Mouse (Mus musculus) induced T-regulatory cell, adult 2 months (primary cell): ENCODE data around the gene Serp2.

Experiments
- DNase-seq: peaks from one replicate; pipeline ENCODE4 v3.0.0-alpha.2; 2012; ENCODE audit warnings: low read depth

Serp2 gene

DNA sequence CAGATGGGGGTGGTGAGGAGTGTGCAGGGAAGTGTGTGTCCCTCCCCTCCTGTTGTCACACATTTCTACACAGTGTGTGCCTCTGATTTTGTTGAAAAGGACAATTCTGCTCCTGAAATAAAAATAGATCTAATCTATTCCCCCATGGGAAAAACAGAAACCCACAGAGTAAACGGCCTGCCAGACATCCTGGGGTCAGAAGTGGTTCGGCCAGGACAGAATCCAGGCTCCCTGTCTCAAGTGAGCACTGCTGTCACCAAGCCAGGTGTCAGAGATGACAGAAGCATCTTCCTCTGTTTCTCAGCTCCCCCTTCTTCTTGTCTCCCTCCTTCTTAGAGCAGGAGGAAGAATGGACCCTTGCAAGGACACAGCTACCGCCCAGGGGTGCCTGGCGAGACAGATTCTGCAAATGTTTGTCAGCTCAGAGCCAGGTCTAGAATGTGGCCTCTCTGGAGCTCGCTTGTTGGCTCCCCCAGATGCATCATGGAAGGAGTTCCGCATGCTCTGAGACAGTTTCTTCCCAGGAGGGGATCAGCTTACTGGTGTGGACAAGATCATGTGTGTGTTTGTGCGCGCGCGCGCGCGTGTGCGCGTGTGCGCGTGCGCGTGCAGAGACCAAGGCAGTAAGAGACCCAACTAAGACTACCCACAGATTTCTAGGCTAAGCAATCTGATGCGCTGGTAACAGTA, 29.5 kb downstream of the Serp2 start:
- no peak for DNase-seq

DNA sequence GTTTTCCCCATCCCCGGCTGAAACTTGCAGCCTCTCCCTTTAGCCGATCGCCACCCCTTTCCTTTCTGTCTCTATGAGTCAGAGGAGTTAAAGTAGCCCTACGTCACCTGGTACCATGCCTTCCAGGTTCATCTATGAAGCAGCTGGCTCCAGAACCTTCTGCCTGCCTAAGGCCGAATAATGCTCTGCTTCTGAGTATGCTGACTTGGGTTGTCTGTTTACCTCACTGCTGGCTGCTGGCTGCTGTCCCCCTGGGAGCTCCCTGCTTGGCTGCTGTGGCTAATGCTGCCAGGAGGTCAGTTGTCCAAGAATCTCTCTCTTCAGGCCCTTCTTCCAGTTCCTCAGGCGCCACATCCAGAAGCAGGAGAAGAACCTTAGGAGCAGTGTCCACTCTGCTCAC, 30.2 kb downstream of the Serp2 start:
- no peak for DNase-seq

DNA sequence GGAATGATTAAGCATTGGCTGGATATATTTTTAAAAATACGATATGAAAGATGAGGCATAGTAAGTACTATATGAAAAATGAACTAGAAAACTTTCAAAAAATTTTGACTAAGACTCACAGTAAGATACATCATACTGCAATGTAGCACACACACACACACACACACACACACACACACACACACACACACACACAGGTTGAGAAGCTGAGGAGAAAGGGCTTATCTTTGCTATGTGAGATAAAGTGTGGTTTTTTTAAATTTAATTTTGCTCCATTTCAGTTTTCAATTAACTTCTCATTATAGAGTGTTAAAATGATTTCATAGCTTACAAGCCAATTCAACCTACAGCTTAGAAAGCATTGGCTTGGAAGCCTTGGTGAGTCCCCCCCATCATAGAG, 33.3 kb downstream of the Serp2 start:
- no peak for DNase-seq

DNA sequence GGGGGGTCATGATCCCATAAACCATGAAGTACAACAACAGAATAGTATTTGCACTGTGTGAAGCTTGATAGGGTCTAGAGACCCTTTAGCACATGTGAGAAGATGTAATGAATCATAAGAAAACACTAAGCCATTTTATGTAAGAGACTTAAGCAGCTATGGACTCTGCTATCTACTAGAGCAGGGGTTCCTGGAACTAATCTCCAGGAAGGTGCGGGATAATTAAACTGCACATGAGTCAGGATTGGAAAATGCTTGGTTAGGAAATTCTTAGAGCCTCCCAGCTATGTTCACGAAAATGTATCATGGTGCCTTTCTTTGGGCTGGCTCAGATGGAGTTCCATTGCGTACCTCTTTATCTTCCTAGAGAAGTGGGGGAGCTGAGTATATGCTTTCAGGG, 35.4 kb downstream of the Serp2 start:
- no peak for DNase-seq

DNA sequence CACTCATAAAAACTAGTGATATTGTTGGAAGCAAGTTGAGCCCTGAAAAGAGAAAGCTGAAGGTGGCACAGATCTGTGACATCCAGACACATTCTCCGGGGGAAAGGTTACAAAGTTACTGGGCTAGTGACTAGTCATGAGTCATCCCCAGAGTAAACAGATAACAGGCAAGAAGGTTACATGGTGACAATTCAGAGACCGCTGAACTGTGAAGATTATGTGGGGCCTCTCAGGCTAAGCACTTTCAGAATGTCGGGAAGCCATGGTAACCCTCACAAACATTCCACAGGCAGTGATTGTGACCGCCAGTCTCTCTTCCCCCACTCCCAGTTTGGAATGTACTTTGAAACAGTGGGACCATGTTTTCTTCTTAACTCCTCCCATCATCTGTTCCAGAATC, 36.1 kb downstream of the Serp2 start:
- DNase-seq, result no peak

DNA sequence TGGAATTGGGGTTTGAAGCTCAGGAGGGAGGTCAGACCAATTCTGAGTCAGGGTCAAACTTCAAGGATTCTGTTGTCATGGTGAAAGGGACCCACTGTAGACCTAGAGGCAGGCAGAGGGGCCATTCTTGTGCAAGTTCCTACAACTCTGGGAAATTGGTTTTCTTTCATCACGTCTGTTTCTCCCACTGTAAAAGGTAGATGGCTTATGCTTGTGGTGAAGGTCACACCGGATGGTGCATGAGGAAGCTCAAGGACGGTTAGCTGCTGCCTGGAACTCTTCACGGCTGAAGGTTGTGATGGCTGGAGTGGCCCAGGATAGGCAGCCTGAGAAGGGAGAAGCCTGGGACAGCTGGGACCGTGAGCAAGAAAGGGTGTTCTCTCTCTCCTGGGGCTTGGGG, 38.5 kb downstream of the Serp2 start:
- DNase-seq, result no peak

DNA sequence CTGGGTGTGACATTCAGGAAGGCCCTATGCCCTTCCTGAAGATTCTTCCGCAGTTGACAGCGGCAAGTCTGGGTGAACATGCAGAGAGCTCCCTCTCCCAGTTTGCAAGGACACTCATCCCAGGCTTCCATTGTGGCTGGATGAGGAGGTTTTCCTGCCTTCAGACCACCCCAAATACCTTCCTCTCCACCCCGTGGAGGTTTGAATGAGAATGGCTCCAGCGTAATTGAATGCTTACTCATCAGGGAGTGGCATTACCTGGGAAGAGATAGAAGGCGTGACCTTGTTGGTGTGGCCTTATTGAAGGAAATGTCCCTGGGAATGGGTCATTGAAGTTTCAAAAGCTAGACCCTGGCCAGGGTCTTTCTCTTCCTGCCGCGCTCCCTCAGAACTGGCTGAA, 41.1 kb downstream of the Serp2 start:
- no peak for DNase-seq

DNA sequence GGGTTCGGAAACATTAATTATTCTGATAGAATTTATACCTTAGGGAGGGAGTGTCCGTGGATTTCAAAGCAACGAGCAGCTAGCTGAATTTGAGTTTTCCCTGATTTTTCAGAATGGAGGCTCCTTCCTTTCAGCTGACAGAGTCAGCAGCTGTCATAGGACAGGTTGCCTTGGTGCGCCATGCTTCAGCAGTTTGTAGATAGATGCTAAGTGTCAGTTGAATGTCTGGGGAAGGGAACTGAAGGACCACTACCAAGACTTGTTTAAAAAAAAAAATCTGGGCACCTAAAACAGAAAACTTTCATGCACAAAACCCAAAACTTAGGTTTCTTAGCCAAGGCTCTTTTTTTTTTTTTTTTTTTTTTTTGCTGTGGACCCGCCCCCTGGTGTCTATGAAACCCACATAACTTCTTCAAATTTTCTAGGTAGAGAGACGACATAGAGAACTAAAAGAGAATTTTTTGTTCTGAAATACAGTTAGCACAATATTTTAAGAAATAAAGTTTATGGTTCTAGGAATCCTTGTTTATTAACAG, 42.6 kb downstream of the Serp2 start:
- DNase-seq, result no peak

DNA sequence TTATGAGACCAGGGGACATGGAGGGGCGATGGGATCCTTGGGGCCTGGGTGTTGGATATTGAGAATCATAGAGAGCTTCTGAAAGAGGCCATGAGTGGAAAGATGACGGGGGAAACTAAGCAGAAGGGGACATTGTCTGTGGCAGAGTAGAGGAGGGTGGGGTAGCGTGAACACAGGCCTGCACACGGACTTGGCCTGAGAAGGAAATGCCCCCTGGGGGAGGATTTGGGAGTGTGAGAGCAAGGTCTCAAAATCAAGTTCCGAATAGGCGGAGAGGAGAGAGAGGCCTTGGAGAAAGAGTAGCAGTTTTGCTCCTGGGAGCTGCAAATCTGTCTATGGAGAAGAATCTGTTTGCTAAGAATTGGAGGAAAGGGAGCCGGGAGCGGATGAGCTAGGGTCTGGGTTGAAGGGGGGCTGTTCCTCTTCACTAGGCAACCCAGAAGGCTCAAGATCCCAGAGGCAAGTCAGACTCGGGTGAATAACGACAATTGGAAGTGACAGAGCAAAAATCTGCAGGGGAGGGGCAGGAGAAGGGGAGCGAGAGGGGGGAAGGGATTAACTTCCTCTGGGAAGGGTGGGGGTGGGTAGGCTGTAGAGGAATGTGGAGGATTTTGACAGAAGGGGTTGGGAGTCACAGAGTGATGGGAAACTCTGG, 43.2 kb downstream of the Serp2 start:
- no peak for DNase-seq

DNA sequence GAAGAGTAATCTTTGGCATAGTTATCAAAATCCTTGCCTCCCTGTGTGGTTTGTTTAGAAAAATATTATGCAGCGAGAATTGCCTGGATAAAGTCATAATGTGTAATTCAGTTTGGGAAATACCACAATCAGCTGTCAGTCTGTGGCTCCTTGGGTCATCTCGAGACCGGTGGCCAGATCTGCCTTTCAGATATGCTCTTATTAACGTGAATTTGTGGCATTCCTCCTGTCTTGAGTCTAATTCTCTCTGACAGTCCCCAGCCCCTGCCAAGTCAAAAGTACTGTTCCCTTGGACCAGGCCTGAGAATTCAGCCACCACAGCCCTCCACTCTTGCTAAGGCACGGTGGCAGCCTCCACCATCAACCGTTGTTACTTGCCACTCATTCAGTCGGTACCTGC, 44.7 kb downstream of the Serp2 start:
- no peak for DNase-seq

DNA sequence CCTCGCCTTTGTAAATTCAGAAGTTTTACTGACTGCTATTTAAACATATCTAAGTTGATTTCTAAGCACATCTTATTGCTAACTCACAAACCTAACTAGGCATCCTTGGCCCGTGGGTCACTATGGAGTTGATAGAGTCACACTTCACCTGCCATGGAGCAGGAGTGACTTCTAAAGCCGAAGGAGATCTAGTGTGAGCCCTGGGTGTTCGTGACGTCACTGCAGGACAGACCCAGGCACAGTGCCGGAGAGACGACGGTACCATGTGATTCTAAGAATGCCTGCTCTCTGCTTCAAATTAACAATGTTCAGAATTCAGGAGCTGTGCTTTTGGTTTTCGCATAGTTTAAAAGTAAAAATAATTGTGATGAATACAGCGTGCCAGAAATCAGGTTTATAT, 48.0 kb downstream of the Serp2 start:
- DNase-seq, result no peak

DNA sequence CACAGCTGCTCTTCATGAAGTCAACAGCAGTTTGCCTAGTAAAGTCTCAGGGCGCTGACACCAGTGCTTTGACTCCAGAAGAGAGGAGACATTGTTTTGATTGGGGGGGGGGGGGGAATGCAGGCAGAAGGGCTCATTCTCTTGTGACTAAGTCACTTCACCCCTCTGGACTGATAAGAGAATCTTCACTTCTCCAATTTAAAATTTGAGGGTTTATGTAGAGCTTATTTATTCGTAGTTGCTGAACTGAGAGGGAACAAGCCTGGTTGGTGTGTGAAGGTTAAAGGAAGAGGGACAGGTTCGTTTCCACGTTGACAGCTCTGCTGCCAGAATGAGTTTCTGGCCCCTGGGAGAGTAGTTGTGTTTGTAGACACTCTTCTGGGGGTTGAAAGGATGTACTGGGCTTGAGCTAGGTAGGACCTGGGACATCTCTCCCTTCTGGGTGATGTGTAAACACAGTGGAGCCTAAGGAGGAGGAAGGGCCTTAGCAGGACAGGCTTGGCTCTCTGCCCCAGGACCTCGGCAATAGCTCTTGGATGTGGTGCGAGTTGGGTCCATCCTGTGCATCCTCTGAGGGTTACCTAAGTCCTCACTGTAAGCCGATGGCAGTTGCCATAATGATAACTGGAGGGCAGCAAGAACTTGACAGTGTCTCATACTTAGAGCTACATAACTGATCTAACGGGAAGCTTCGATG, 48.7 kb downstream of the Serp2 start:
- no peak for DNase-seq

DNA sequence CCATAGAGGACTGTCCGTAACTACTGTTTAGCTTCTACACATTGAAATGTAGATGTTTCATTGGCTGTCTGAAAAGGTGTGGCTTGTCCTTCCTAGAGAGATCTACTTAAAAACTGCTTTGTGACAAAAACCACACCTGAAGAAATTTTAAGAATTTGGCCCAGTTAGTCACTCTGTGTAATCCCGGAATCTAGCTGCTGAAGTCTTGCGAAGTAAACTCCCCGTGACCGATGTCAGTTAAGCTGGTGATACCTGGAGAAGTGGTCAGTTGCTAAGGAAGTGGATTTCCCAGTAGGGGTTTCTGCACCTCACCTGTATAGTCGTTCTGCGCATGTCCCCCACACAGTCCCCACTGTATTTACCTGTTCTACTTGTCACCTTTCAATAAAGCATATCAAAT, 49.3 kb downstream of the Serp2 start:
- no peak for DNase-seq

DNA sequence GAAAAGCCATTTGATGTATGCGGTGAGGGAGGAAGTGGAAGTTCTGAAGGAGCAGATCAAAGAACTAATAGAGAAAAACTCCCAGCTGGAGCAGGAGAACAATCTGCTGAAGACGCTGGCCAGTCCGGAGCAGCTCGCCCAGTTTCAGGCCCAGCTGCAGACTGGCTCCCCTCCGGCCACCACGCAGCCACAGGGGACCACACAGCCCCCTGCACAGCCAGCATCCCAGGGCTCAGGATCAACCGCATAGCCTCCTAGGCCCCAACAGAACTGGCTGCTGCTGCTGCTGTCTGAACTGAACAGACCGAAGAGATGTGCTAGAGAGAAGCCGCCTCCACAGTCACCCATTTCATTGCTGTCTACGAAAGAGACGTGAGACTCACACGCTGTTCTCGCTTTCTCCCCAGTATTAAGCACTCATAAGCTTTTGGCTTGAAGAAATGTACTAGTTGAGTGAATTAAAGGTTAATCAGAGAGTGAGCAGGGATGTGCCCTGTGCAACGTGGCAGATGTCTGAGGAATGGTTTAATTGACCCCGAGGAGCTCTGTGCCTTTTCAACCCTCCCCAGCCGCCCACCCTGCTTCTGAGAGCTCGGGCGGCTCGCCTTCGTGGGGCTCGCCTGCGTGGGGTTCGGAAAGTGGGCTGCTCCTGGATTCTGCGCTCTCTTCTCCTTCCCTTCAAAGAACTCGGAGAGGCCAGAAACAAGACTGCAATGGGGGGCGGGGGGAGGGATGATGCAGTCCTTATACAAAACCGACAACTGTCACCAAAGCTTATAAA, 50.1 kb downstream of the Serp2 start:
- no peak for DNase-seq

DNA sequence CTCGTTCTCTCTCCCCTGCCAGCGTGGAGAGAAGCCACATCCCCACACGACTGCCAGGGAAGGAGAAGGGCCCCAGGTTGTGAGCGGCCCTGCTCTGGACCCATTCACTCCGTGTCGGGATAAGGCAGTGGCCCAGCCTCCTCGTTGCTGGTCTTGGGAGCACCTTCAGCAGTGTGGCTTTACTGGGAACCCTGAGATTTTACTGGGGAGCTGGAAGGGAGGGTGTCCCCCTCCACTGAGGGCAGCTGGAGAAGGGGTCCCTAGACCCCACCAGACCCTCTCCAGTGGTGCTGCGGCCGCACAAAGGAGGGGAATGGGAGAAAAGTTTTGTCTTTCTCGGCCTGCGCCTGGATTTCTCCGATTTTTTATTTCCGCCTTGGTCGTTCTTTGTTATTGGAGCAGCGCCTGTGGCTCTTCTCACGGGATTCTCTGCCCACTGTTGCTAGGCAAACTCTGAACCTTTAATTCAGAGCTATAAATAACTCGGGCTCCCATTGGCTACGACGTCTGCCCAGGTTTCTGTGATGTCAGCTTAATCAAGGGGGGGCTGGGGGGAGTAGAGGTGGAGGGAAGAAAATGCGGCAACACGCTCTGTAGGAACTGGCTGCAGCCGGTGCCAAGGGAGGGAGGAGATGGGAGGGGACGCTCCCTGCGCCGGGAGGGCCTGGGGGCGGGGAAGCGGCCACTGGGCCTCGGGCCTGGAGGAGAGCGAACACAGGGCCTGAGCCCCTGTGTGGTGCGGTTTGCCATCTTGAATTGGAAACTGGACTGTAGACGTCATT, 51.1 kb downstream of the Serp2 start:
- peak; percentile 24 for DNase-seq

DNA sequence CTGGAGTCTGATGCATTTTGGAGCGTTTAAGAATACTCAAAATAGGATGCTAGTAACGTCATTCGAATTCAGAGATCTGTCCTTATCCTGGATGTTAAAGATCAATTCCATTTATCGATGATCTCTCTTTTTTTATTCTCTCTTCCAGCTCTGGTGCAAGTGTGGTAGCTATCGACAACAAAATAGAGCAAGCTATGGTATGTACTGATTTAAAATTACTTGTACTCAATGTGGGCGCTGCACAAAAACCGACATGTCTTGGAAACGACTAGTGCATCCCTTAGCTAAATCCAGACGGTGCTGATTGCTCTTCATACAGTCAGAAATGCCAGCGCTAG, 51.6 kb downstream of the Serp2 start:
- peak; percentile 23 for DNase-seq

DNA sequence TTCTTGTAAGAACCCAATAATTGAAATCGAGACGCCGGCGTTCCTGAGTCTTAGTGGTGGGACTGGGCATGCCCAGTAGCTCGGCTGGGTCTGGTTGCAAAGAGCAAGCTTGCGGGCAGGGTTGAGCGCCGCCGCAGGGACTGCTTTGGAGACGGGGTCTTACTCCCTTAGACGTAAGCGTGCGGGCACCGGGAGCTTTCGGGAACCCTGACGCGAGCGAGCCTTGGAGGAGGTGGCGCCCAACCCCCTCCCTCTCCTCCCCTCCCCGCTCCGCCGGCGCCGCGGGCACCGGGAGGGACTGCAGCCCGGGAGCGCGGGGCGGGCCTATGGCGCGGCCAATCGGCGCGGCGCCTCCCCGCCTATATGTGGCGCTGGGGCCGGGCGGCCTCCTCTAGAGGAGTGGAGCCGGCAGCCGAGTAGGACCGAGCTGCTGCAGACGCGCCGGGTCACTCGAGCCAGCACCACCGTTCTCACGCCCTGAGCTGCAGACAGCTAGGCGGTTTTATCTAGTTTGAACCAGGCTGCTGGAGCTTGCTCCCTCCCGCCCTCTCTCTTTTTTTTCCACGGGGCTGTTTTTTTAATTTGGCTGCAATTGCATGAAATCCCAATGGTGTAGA, 52.5 kb downstream of the Serp2 start:
- peak; percentile 77 for DNase-seq

DNA sequence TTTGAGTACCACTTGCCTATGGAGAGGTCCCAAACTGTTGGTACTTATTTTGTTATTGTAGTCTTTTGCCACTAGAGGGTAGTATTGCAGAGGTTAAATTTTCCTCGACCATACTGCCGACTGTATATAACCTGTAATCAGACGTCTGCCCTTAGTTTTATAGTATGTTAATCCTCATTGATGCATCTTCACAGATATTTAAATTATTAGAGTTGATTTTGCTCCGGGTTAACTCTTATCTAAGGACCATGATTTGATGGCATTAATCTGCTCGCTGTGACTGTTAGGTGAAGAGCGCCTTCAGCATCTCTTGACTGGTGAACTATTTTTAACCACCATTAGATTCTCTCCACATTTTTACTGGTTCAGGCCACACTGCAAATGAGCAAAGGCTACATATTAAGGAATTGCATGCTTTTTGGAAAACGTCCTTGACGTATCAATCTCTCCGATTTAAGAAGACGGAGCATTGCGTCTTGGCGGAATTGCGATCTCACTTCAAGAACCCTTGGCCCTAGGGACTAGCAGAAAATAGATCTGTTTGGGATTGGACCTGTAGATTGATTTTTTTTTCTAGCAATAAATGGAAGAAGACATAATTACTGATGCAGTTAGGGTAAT, 53.3 kb downstream of the Serp2 start:
- DNase-seq, result peak; percentile 82

DNA sequence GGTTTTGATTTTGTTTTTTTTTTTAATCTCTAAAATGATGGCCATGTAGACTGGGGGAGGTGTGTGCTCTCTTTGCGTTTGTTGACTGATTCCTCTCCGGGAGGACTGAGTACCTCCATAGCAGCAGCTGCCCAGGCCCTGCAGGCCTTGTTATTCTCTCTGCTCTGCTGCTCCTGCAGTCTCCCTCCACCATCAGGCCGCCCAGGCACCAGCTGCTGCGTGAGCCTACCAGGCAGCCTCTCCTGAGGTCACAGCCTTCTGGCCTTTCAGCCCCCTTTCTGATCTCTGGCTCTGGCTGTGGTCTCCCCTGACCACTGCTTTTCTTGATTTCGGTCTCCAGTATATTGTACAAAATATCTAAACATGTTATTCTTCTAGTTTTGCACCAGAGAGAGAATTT, 56.7 kb downstream of the Serp2 start:
- no peak for DNase-seq

DNA sequence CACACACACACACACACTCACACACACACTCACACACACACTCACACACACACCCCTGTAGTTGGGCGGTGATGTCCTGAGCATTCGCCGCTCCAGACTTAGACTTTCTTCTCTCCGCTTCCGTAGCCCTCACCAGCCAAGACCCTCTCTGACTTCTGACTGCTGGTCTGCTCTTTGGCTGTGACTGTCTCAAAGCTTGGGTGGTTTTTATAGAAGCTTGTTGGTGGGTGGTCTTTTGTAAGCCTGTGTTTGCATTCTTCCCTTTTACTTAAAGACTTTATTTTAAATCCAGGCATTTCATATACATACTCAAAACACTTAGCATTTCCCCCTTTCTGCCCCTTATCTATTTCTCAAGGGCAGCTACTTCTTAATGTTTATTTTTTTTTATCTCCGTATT, 57.2 kb downstream of the Serp2 start:
- DNase-seq, result no peak

DNA sequence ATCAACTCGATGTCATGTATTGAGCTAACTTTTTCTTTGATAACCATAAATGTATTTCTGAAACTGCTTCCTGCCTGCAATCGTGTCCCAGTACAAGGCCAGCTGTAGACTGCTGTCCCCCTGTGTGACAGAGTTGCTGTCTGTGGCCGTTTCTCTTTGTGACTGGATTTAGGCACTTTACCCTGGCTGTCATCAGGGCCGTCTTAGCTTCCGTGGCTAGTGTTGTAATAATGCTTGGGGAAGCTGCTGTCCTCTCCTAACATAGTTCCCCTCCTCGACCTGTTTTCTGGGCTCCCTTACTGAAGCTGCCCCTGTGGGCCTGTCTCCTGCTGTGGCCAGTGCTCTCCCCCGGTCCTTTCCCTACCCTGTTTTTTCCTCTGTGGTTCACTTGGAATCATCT, 58.5 kb downstream of the Serp2 start:
- no peak for DNase-seq
